Comparison of ENCODE assay signal across 17 mouse cellular contexts in the genomic region with DNA sequence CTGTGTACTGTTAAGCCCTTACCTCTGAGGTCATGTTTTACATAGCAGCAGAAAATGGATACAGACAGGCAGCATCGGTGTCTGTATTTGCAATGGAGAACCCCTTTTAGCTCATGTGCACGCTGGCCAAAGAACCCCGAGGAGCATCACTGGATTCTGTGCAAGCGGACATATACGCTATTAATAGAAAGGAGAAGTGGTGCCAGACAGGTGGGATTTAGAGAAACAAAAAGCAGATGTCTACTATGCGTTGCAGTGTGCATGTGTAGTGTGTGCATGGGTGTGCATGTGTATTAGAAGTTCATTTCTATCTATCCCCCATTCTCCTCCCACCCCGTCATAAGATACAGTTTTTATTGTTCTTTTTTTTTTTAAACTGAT. TPM values are rescaled to one million over a fixed set of nuclear protein-coding genes. Genes with fewer than 3 reads are reported as not detected.
DNase-seq lines count a peak whose midpoint lies in the region; ATAC-seq and TF ChIP-seq lines count a peak whose summit lies in the region.
"Had no signal": no experiment of that assay in that cellular context is flagged by ENCODE, and none has a peak within 500 bp of the region (broad histone marks: within the 10 kb centered on the region; RNA-seq: fewer than 3 reads in every experiment).

No protein-coding gene starts in this region.

- intact Hi-C loops in left cerebral cortex, postnatal 4 days (cut with DNase I): no loop called here

- TF ChIP-seq CTCF in hindbrain, postnatal 0 days (IDR thresholded peaks at IDR 0.05; ENCODE audit: low read depth): no peak

- DNase-seq in heart, embryonic 10.5 days (ENCODE audit: low spot score): no peak
- no peak for DNase-seq in heart, adult 9 months (ENCODE audit: low spot score in 2 of 2)
- DNase-seq in hindbrain, postnatal 0 days (ENCODE audit: low spot score): no peak
- DNase-seq in left cerebral cortex, postnatal 4 days: no peak
- DNase-seq in forebrain, embryonic 10.5 days (ENCODE audit: extremely low spot score, low spot score): no peak
- DNase-seq: cerebellum, adult 2 months; gastrocnemius, postnatal 14 days; kidney, adult 18-20 months; liver, embryonic 13.5 days had no signal

- peak overlapping the region; percentile 62; the same call in 1 of the 2 replicates for H3K27ac ChIP-seq in heart, embryonic 10.5 days
- H3K27ac ChIP-seq in hindbrain, embryonic 15.5 days (replicated peaks): 0 out of 2 replicates have a peak overlapping the region, but pooled peaks have one; percentile 5
- H3K27ac ChIP-seq in hindbrain, postnatal 0 days: no peak overlapping the region
- no peak overlapping the region for H3K27ac ChIP-seq in forebrain, embryonic 10.5 days
- H3K27ac ChIP-seq: embryonic facial prominence, embryonic 12.5 days; left cerebral cortex, adult 2 months; limb, embryonic 12.5 days; liver, embryonic 13.5 days; neural tube, embryonic 13.5 days had no signal

- no peaks in the 10 kb centered on the region for H3K9me3 ChIP-seq in heart, embryonic 10.5 days
- H3K9me3 ChIP-seq in hindbrain, embryonic 15.5 days: no peaks in the 10 kb centered on the region
- H3K9me3 ChIP-seq in hindbrain, postnatal 0 days (ENCODE audit: low read length): no peaks in the 10 kb centered on the region
- no peaks in the 10 kb centered on the region for H3K9me3 ChIP-seq in forebrain, embryonic 10.5 days
- H3K9me3 ChIP-seq: embryonic facial prominence, embryonic 12.5 days; limb, embryonic 12.5 days; liver, embryonic 13.5 days; neural tube, embryonic 13.5 days had no signal

- peaks cover 10% of the 10 kb centered on the region for H3K4me1 ChIP-seq in heart, embryonic 10.5 days
- H3K4me1 ChIP-seq in hindbrain, embryonic 15.5 days (replicated peaks): peaks cover under 1% of the 10 kb centered on the region
- no peaks in the 10 kb centered on the region; the same call in 1 of the 2 replicates for H3K4me1 ChIP-seq in hindbrain, postnatal 0 days (ENCODE audit: insufficient read depth, low read length)
- H3K4me1 ChIP-seq in forebrain, embryonic 10.5 days: peaks cover 7% of the 10 kb centered on the region
- H3K4me1 ChIP-seq: embryonic facial prominence, embryonic 12.5 days; limb, embryonic 12.5 days; liver, embryonic 13.5 days had no signal

- no peaks in the 10 kb centered on the region for H3K36me3 ChIP-seq in heart, embryonic 10.5 days
- H3K36me3 ChIP-seq in hindbrain, embryonic 15.5 days: no peaks in the 10 kb centered on the region
- no peaks in the 10 kb centered on the region for H3K36me3 ChIP-seq in hindbrain, postnatal 0 days (ENCODE audit: insufficient read depth, low read length)
- H3K36me3 ChIP-seq in forebrain, embryonic 10.5 days (replicated peaks): no peaks in the 10 kb centered on the region
- H3K36me3 ChIP-seq: embryonic facial prominence, embryonic 12.5 days; limb, embryonic 12.5 days; liver, embryonic 13.5 days; neural tube, embryonic 13.5 days had no signal

- no peaks in the 10 kb centered on the region for H3K27me3 ChIP-seq in heart, embryonic 10.5 days (ENCODE audit: insufficient read depth, poor library complexity, severe bottlenecking)
- no peaks in the 10 kb centered on the region for H3K27me3 ChIP-seq in hindbrain, embryonic 15.5 days
- H3K27me3 ChIP-seq in hindbrain, postnatal 0 days (ENCODE audit: insufficient read depth, low read length): no peaks in the 10 kb centered on the region
- no peaks in the 10 kb centered on the region for H3K27me3 ChIP-seq in forebrain, embryonic 10.5 days (ENCODE audit: poor library complexity, severe bottlenecking)
- H3K27me3 ChIP-seq: embryonic facial prominence, embryonic 12.5 days; limb, embryonic 12.5 days; liver, embryonic 13.5 days; neural tube, embryonic 13.5 days had no signal

- ATAC-seq in hindbrain, embryonic 15.5 days (ENCODE audit: low FRiP score, low read depth): no peak
- ATAC-seq in hindbrain, postnatal 0 days: no peak
- ATAC-seq in granulocyte monocyte progenitor cell, adult 5-6 weeks (replicated peaks; ENCODE audit: poor library complexity, severe bottlenecking): peak; percentile 80
- peak; percentile 86 for ATAC-seq in neutrophil, adult 5-6 weeks (ENCODE audit: extremely low read depth, insufficient number of reproducible peaks, low FRiP score, poor library complexity, severe bottlenecking)

- H3K4me2 ChIP-seq in hindbrain, embryonic 15.5 days: no peak overlapping the region
- no peak overlapping the region for H3K4me2 ChIP-seq in hindbrain, postnatal 0 days (ENCODE audit: low read depth, low read length)
- H3K4me2 ChIP-seq: embryonic facial prominence, embryonic 12.5 days; limb, embryonic 12.5 days; liver, embryonic 13.5 days; neural tube, embryonic 13.5 days had no signal

- no peak overlapping the region for H3K9ac ChIP-seq in hindbrain, embryonic 15.5 days
- H3K9ac ChIP-seq in hindbrain, postnatal 0 days (replicated peaks; ENCODE audit: low read length): no peak overlapping the region
- H3K9ac ChIP-seq: embryonic facial prominence, embryonic 12.5 days; limb, embryonic 12.5 days; liver, embryonic 13.5 days; neural tube, embryonic 13.5 days had no signal

- H3K4me3 ChIP-seq in heart, embryonic 10.5 days: no peak overlapping the region
- H3K4me3 ChIP-seq in hindbrain, embryonic 15.5 days: no peak overlapping the region
- H3K4me3 ChIP-seq in hindbrain, postnatal 0 days (ENCODE audit: low read length): no peak overlapping the region
- no peak overlapping the region for H3K4me3 ChIP-seq in forebrain, embryonic 10.5 days
- H3K4me3 ChIP-seq: embryonic facial prominence, embryonic 12.5 days; left cerebral cortex, adult 2 months; limb, embryonic 12.5 days; liver, embryonic 13.5 days; megakaryocyte, embryonic 14.5 days; neural tube, embryonic 13.5 days had no signal

- 49% methylated on average over 7 of the region's 7 CpGs for WGBS in heart, embryonic 10.5 days
- WGBS in hindbrain, embryonic 15.5 days: 88% methylated on average over 7 of the region's 7 CpGs
- 80% methylated on average over 7 of the region's 7 CpGs for WGBS in hindbrain, postnatal 0 days
- WGBS in forebrain, embryonic 10.5 days: 95% methylated on average over 7 of the region's 7 CpGs

RNA-seq across cellular contexts. Expression of a gene that starts 6.3 kb away (rescaled TPM):
- polyA plus RNA-seq in heart, embryonic 10.5 days (2016; fragmentation: Nextera tagmentation; extraction: Ambion mirVana): 110 and 112 TPM in 2 replicates
- 71.0 and 72.3 TPM in 2 replicates for polyA plus RNA-seq in hindbrain, embryonic 15.5 days (2015; fragmentation: Nextera tagmentation; extraction: Ambion mirVana)
- total RNA-seq in hindbrain, postnatal 0 days (2014; rRNA removed): 52.3 and 52.7 TPM in 2 replicates
- polyA plus RNA-seq in hindbrain, postnatal 0 days (2015; fragmentation: Nextera tagmentation; extraction: Ambion mirVana): 52.0 and 61.8 TPM in 2 replicates
- total RNA-seq in granulocyte monocyte progenitor cell, adult 5-6 weeks (2014; fragmentation: Nextera tagmentation): 81.6 and 95.0 TPM in 2 replicates
- total RNA-seq in granulocyte monocyte progenitor cell, adult 5-6 weeks (2017): 148 and 174 TPM in 2 replicates
- 342 and 392 TPM in 2 replicates for total RNA-seq in neutrophil, adult 5-6 weeks (2017)
- 100 to 1,000 TPM in 1 of 2 experiments, 10 to 100 TPM in 1; 93.4 to 100 TPM for total RNA-seq in left cerebral cortex, postnatal 4 days (2021)
- polyA plus RNA-seq in forebrain, embryonic 10.5 days (2016; fragmentation: Nextera tagmentation; extraction: Ambion mirVana): 67.5 and 68.0 TPM in 2 replicates

Comparison
In these comparisons a context has a peak if more than half of its experiments do, and no peak if none do; other contexts are left out.
1. H3K27ac ChIP-seq: peak in heart, embryonic 10.5 days (single experiment) and hindbrain, embryonic 15.5 days (single experiment); none in hindbrain, postnatal 0 days (single experiment) and forebrain, embryonic 10.5 days (single experiment).
2. ATAC-seq: peak in granulocyte monocyte progenitor cell, adult 5-6 weeks (single experiment) and neutrophil, adult 5-6 weeks (single experiment); none in hindbrain, embryonic 15.5 days (single experiment) and hindbrain, postnatal 0 days (single experiment).